Mouse (Mus musculus): ENCODE measurements around the gene Selenom. TPM values are rescaled to one million over a fixed set of nuclear protein-coding genes. Genes with fewer than 3 reads are reported as not detected.
A peak's percentile ranks its signal among the peaks of the same experiment; 100 is the strongest.

Gene Selenom
- polyA plus RNA-seq, 2 experiments: 201 to 214 TPM

DNA sequence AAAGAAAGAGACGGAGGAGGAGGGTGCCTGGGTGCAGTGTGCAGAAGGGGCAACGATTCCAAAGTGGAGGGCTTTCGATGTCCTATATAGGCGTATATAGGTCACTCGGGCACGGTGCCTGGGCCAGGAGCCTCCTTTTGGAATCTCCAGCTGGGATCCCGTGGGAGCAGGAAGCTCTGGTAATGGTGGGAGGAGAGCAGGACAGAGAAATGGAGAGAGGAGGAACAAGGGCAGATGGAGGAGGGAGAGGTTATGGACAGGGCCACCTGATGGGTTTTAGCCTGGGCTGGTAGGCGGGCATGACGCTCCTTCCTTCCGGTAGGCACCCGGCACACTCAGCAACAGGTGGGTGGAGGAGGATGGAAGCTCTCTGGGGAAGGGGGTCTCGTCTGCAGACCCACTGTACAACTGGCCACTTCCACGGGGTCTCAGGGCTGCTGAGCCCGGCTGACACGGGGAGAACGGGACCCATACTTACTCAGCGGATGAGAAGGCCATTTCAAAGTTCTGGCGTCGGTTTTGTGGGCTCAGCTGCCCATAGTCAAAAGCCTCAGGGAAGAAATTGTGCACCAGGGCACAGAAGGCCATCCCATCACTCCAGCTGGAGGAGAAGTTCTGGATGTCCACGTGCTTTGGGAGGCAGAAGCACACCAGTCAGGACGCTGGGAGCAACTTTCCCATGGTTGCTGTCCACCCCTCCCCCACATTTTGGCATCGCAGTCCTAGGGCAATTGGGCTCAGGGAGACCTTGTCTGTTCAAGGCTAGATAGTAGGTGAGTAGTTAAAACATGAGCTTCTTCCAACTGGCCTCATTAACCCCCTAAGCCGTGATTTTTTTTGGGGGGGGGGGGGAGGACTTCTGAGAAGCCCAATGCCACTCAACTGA lies 7.1 kb downstream of the Selenom start:
- no peak overlapping the region for H3K4me2 ChIP-seq (replicated peaks; ENCODE audit: low read depth, low read length, severe bottlenecking)
- H3K4me1 ChIP-seq (ENCODE audit: control insufficient read depth, insufficient read depth, low read length): peaks cover 10% of the 10 kb centered on the region; the same call in 1 of the 2 replicates
- H3K27me3 ChIP-seq (ENCODE audit: control insufficient read depth, insufficient read depth, low read length): 0 out of 2 replicates have a peak, but pooled peaks cover 5% of the 10 kb centered on the region
- TF ChIP-seq POLR2A (IDR thresholded peaks at IDR 0.05; ENCODE audit: borderline replicate concordance, extremely low read depth, insufficient read depth, insufficient read length): no peak
- no peak for ATAC-seq (ENCODE audit: low FRiP score, low read depth)
- H3K9ac ChIP-seq (ENCODE audit: low read depth, low read length, severe bottlenecking): no peak overlapping the region
- WGBS: 82% methylated on average over 23 of the region's 23 CpGs
- no peak for DNase-seq (ENCODE audit: low spot score)
- H3K9me3 ChIP-seq (ENCODE audit: control insufficient read depth, low read length): no peaks in the 10 kb centered on the region
- peaks cover 73% of the 10 kb centered on the region for H3K36me3 ChIP-seq (ENCODE audit: control insufficient read depth, insufficient read depth, low read length)
- no peak overlapping the region for H3K27ac ChIP-seq (replicated peaks; ENCODE audit: low read depth, low read length)
- no peak overlapping the region for H3K4me3 ChIP-seq (replicated peaks; ENCODE audit: low read length)

DNA sequence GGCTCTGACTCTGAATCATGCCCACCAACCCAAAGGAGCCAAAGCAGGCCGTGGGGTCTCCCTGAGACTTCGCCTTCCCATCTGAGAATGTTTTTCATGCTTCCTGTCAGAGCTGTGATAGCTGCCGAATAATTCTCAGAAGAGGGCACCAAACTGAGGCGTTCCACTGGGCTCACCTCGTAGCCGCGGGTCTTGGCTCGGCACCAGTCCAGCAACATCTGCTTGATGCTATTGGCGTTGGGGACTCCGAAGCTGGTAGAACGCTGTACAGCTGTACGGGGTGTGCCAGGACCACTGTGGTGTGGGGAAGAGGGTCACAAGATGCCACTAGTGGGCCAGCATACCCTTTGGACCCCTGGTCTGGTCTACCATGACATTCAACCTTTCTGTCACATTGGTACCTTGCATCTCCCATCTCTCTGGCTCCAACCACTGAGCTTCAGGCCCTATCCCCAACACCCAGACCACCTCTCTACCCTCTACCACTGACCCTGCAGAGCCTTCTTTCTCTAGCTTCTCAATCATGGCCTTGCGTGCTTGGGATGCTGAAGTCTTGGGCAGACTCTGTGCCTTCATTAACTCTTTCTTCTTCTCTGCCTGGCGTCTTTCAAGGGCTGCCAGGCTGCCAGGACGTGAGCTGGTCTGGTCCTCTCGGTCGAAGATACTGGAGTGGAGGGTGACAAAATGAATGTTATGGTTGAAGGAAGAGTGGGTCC lies 8.0 kb downstream of the Selenom start:
- Histone ChIP-seq H3K4me3 (replicated peaks; ENCODE audit: low read length) (no peak overlapping the region), H3K9me3 (ENCODE audit: control insufficient read depth, low read length) (no peaks in the 10 kb centered on the region), H3K36me3 (ENCODE audit: control insufficient read depth, insufficient read depth, low read length) (peaks cover 82% of the 10 kb centered on the region), H3K4me2 (replicated peaks; ENCODE audit: low read depth, low read length, severe bottlenecking) (no peak overlapping the region), H3K9ac (ENCODE audit: low read depth, low read length, severe bottlenecking) (no peak overlapping the region), H3K27ac (replicated peaks; ENCODE audit: low read depth, low read length) (no peak overlapping the region), H3K27me3 (ENCODE audit: control insufficient read depth, insufficient read depth, low read length) (no peaks in the 10 kb centered on the region), H3K4me1 (ENCODE audit: control insufficient read depth, insufficient read depth, low read length) (0 out of 2 replicates have a peak, but pooled peaks cover 4% of the 10 kb centered on the region)
- WGBS: 96% methylated on average over 17 of the region's 17 CpGs
- no peak for ATAC-seq (ENCODE audit: low FRiP score, low read depth)
- TF ChIP-seq POLR2A (IDR thresholded peaks at IDR 0.05; ENCODE audit: borderline replicate concordance, extremely low read depth, insufficient read depth, insufficient read length): no peak
- no peak for DNase-seq (ENCODE audit: low spot score)

DNA sequence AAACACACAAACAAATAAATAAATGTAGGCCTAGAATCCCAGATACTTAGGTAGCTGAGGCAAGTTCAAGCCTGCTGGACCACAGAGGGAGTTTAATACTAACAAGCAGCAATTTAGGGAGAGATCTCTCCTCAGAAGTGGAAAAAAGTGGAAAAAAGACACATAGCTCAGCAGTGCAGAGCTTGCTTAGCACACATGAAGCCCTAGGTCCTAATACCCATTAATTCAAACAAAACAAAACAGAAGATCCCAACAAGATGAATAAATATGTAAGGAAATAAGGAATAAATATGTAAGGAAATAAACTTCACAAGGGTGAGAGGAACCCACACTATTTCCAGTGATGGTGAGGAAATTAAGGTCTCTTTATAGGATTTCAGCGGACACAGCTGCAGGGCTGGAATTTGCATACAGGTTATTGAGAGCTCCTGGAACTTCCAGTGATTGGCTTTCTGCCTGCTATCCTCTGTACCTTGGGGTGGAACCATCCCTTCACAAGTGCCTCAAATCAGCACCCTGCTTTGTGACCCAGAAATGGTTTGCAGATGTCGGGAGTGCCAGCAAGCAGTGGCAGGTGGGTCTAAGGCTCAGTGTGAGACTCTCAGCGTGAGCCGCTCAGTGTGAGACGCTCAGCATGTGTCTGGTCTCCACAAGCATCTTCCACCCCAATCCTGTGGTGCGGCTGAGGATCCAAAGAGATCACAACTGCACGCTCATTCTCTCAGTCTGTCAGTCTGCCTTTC lies 9.5 kb downstream of the Selenom start:
- DNase-seq (ENCODE audit: low spot score): no peak
- Histone ChIP-seq H3K36me3 (ENCODE audit: control insufficient read depth, insufficient read depth, low read length) (peaks cover 97% of the 10 kb centered on the region), H3K27me3 (ENCODE audit: control insufficient read depth, insufficient read depth, low read length) (no peaks in the 10 kb centered on the region), H3K9ac (ENCODE audit: low read depth, low read length, severe bottlenecking) (no peak overlapping the region), H3K4me2 (replicated peaks; ENCODE audit: low read depth, low read length, severe bottlenecking) (no peak overlapping the region), H3K4me1 (ENCODE audit: control insufficient read depth, insufficient read depth, low read length) (no peaks in the 10 kb centered on the region), H3K27ac (replicated peaks; ENCODE audit: low read depth, low read length) (no peak overlapping the region), H3K4me3 (replicated peaks; ENCODE audit: low read length) (no peak overlapping the region), H3K9me3 (ENCODE audit: control insufficient read depth, low read length) (no peaks in the 10 kb centered on the region)
- ATAC-seq (ENCODE audit: low FRiP score, low read depth): no peak
- no peak for TF ChIP-seq POLR2A (IDR thresholded peaks at IDR 0.05; ENCODE audit: borderline replicate concordance, extremely low read depth, insufficient read depth, insufficient read length)
- WGBS: 86% methylated on average over 7 of the region's 7 CpGs

DNA sequence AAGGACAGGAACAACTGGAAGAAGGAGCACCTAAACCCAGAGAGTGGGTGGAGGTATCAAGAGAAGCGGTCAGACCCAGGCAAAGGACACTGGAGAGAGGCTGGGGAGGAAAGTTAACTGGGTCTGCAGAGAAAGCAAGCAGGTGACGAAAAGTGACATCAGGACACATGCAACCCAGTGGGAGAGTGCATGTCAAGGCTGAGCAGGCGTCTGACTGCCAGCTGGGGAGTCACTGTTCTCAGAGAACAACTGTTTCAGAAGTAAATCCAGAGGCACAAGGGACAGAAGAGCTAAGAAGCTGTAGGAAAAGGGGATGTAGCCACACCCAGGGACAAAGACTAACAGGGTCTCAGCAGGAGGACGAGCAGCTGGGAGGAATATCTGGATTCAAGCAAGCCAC lies 11.1 kb downstream of the Selenom start:
- TF ChIP-seq POLR2A (IDR thresholded peaks at IDR 0.05; ENCODE audit: borderline replicate concordance, extremely low read depth, insufficient read depth, insufficient read length): no peak
- H3K9ac ChIP-seq (ENCODE audit: low read depth, low read length, severe bottlenecking): no peak overlapping the region
- H3K9me3 ChIP-seq (ENCODE audit: control insufficient read depth, low read length): no peaks in the 10 kb centered on the region
- DNase-seq (ENCODE audit: low spot score) (no peak), ATAC-seq (ENCODE audit: low FRiP score, low read depth) (no peak)
- H3K36me3 ChIP-seq (ENCODE audit: control insufficient read depth, insufficient read depth, low read length): peaks cover 98% of the 10 kb centered on the region
- H3K27me3 ChIP-seq (ENCODE audit: control insufficient read depth, insufficient read depth, low read length): no peaks in the 10 kb centered on the region
- no peaks in the 10 kb centered on the region for H3K4me1 ChIP-seq (ENCODE audit: control insufficient read depth, insufficient read depth, low read length)
- H3K4me3 ChIP-seq (replicated peaks; ENCODE audit: low read length): no peak overlapping the region
- no peak overlapping the region for H3K4me2 ChIP-seq (replicated peaks; ENCODE audit: low read depth, low read length, severe bottlenecking)
- WGBS: 78% methylated on average over 4 of the region's 4 CpGs
- H3K27ac ChIP-seq (replicated peaks; ENCODE audit: low read depth, low read length): no peak overlapping the region

DNA sequence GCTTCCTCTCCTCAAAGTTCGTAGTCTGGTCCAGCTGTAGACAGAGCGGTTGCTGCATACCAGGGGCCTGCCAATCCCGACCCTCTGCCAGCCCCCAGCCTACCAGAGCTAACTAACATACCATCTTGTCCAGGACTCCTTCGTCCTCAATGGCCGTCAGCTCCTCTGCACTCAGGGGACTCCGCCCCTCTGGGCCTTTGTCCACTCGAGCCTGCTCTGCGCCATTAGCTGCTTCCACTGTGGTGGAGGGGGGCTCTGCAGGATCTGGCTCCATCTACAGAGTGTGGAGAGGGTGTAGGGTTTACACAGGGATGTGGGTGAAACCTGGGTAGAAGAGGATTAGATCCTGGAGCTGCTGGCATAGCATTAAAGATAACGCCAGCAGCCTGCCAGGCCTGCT lies 11.7 kb downstream of the Selenom start:
- Histone ChIP-seq H3K4me3 (replicated peaks; ENCODE audit: low read length) (no peak overlapping the region), H3K36me3 (ENCODE audit: control insufficient read depth, insufficient read depth, low read length) (peaks cover 98% of the 10 kb centered on the region), H3K4me2 (replicated peaks; ENCODE audit: low read depth, low read length, severe bottlenecking) (no peak overlapping the region), H3K27me3 (ENCODE audit: control insufficient read depth, insufficient read depth, low read length) (no peaks in the 10 kb centered on the region), H3K9ac (ENCODE audit: low read depth, low read length, severe bottlenecking) (no peak overlapping the region), H3K27ac (replicated peaks; ENCODE audit: low read depth, low read length) (no peak overlapping the region), H3K4me1 (ENCODE audit: control insufficient read depth, insufficient read depth, low read length) (no peaks in the 10 kb centered on the region), H3K9me3 (ENCODE audit: control insufficient read depth, low read length) (no peaks in the 10 kb centered on the region)
- ATAC-seq (ENCODE audit: low FRiP score, low read depth): 0 out of 2 replicates have a peak, but pooled peaks have one; percentile 5
- no peak for DNase-seq (ENCODE audit: low spot score)
- no peak for TF ChIP-seq POLR2A (IDR thresholded peaks at IDR 0.05; ENCODE audit: borderline replicate concordance, extremely low read depth, insufficient read depth, insufficient read length)
- 79% methylated on average over 9 of the region's 9 CpGs for WGBS

Measured in limb, embryonic 14.5 days (tissue).